ENCODE assay signal across 11 mouse cellular contexts in the genomic region with DNA sequence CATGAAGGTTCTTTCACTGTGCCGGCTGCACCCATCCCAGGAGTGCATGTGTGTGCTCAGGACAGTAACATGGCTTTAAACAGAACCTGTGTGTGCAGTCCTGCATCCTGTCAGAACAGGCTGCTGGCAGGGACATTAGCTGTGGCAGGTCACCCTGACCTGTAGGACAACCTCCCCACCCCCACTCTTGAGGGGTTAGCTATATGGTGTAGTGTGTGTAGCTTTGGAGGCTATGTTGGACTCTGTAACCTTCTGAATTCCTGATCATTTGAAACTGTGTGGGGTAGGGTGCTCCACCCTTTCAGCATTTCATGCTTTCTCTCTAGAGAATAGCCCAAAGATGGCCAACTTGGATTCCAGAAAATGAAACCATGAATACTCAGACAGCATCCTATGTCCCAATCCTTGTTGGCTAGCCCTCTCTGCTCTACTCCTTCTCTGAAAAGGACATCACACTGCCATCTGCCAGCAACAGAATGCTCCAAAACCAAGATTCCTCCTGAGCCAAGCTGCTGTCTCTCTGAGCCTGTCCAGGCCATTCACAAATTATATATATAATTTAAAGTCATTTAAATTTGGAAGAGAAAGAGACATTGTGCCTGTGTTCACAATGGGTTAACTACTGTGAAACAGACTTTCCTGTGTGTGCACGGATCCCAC. TPM values are rescaled to one million over a fixed set of nuclear protein-coding genes. Genes with fewer than 3 reads are reported as not detected.
DNase-seq lines count a peak whose midpoint lies in the region; ATAC-seq and TF ChIP-seq lines count a peak whose summit lies in the region.
"Had no signal": no experiment of that assay in that cellular context is flagged by ENCODE, and none has a peak within 500 bp of the region (broad histone marks: within the 10 kb centered on the region; RNA-seq: fewer than 3 reads in every experiment).

No protein-coding gene starts in this region.

- peak overlapping the region; percentile 58 for H3K27ac ChIP-seq in heart, embryonic 13.5 days (replicated peaks)
- no peak overlapping the region for H3K27ac ChIP-seq in liver, embryonic 16.5 days (ENCODE audit: low read length)
- H3K27ac ChIP-seq in liver, postnatal 0 days (ENCODE audit: low read depth): no peak overlapping the region
- peak overlapping the region; percentile 86 for H3K27ac ChIP-seq in cerebellum, adult 2 months (ENCODE audit: insufficient read depth, low read length)
- H3K27ac ChIP-seq in stomach, embryonic 16.5 days (ENCODE audit: low read length): peak overlapping the region; percentile 77
- H3K27ac ChIP-seq in midbrain, embryonic 16.5 days (ENCODE audit: low read length): no peak overlapping the region
- H3K27ac ChIP-seq: limb, embryonic 15.5 days had no signal

- peaks cover 40% of the 10 kb centered on the region for H3K4me1 ChIP-seq in heart, embryonic 13.5 days
- peaks cover 4% of the 10 kb centered on the region for H3K4me1 ChIP-seq in liver, embryonic 16.5 days (ENCODE audit: control insufficient read depth, low read depth, low read length)
- H3K4me1 ChIP-seq in liver, postnatal 0 days (ENCODE audit: insufficient read depth): peaks cover 12% of the 10 kb centered on the region
- H3K4me1 ChIP-seq in cerebellum, adult 2 months (ENCODE audit: control insufficient read depth, insufficient read depth, low read length): peaks cover 60% of the 10 kb centered on the region
- H3K4me1 ChIP-seq in stomach, embryonic 16.5 days (ENCODE audit: control insufficient read depth, insufficient read depth, low read length): peaks cover 37% of the 10 kb centered on the region
- H3K4me1 ChIP-seq in midbrain, embryonic 16.5 days (ENCODE audit: control insufficient read depth, insufficient read depth, low read length): no peaks in the 10 kb centered on the region

- no peaks in the 10 kb centered on the region for H3K36me3 ChIP-seq in heart, embryonic 13.5 days
- H3K36me3 ChIP-seq in liver, embryonic 16.5 days (ENCODE audit: control insufficient read depth, insufficient read depth): no peaks in the 10 kb centered on the region
- no peaks in the 10 kb centered on the region for H3K36me3 ChIP-seq in liver, postnatal 0 days (replicated peaks; ENCODE audit: insufficient read depth, low read length)
- no peaks in the 10 kb centered on the region for H3K36me3 ChIP-seq in stomach, embryonic 16.5 days (ENCODE audit: control insufficient read depth, insufficient read depth, low read length)
- no peaks in the 10 kb centered on the region for H3K36me3 ChIP-seq in midbrain, embryonic 16.5 days (ENCODE audit: control insufficient read depth, insufficient read depth, low read length)
- H3K36me3 ChIP-seq: hindbrain, embryonic 10.5 days; limb, embryonic 15.5 days had no signal

- H3K9me3 ChIP-seq in heart, embryonic 13.5 days: no peaks in the 10 kb centered on the region
- no peaks in the 10 kb centered on the region for H3K9me3 ChIP-seq in liver, embryonic 16.5 days (replicated peaks; ENCODE audit: control insufficient read depth, low read length)
- no peaks in the 10 kb centered on the region for H3K9me3 ChIP-seq in liver, postnatal 0 days (ENCODE audit: low read length)
- H3K9me3 ChIP-seq in stomach, embryonic 16.5 days (replicated peaks; ENCODE audit: control insufficient read depth, low read length): no peaks in the 10 kb centered on the region
- no peaks in the 10 kb centered on the region for H3K9me3 ChIP-seq in midbrain, embryonic 16.5 days (replicated peaks; ENCODE audit: control insufficient read depth, low read length, poor library complexity, severe bottlenecking)
- H3K9me3 ChIP-seq: hindbrain, embryonic 10.5 days; limb, embryonic 15.5 days had no signal

- no peak for ATAC-seq in heart, embryonic 13.5 days (ENCODE audit: extremely low read depth, insufficient number of reproducible peaks, low FRiP score, low TSS enrichment)
- ATAC-seq in liver, embryonic 16.5 days (ENCODE audit: low read depth): 0 out of 2 replicates have a peak, but pooled peaks have one; percentile 35
- no peak for ATAC-seq in liver, postnatal 0 days
- no peak for ATAC-seq in stomach, embryonic 16.5 days (ENCODE audit: insufficient read depth, low FRiP score)
- ATAC-seq in midbrain, embryonic 16.5 days: no peak
- ATAC-seq: CD4-positive, CD25-positive, alpha-beta regulatory T cell, adult 4 months had no signal

- no peak for TF ChIP-seq POLR2A in cerebellum, adult 2 months (IDR thresholded peaks at IDR 0.05; ENCODE audit: borderline replicate concordance, insufficient read depth, low read length)

- no peak for TF ChIP-seq CTCF in liver, postnatal 0 days (IDR thresholded peaks at IDR 0.05; ENCODE audit: low read depth)
- TF ChIP-seq CTCF in cerebellum, adult 2 months (IDR thresholded peaks at IDR 0.05; ENCODE audit: borderline replicate concordance, insufficient read depth, low read depth, low read length): no peak

- 60% methylated on average over 2 of the region's 2 CpGs for WGBS in heart, embryonic 13.5 days
- 54% methylated on average over 2 of the region's 2 CpGs for WGBS in liver, embryonic 16.5 days (ENCODE audit: insufficient replicate concordance)
- 69% methylated on average over 2 of the region's 2 CpGs for WGBS in liver, postnatal 0 days (ENCODE audit: insufficient replicate concordance)
- 39% methylated on average over 2 of the region's 2 CpGs for WGBS in cerebellum, adult 2 months
- 56% methylated on average over 2 of the region's 2 CpGs for WGBS in stomach, embryonic 16.5 days
- 76% methylated on average over 2 of the region's 2 CpGs for WGBS in midbrain, embryonic 16.5 days

- no peak overlapping the region for H3K4me3 ChIP-seq in heart, embryonic 13.5 days
- H3K4me3 ChIP-seq in liver, embryonic 16.5 days (ENCODE audit: low read depth, low read length): no peak overlapping the region
- H3K4me3 ChIP-seq in liver, postnatal 0 days (ENCODE audit: low read depth, low read length): no peak overlapping the region
- H3K4me3 ChIP-seq in cerebellum, adult 2 months (replicated peaks; ENCODE audit: insufficient read depth, low read depth, low read length): no peak overlapping the region
- H3K4me3 ChIP-seq in stomach, embryonic 16.5 days (replicated peaks; ENCODE audit: low read length): no peak overlapping the region
- H3K4me3 ChIP-seq in midbrain, embryonic 16.5 days (ENCODE audit: low read depth, low read length): no peak overlapping the region
- H3K4me3 ChIP-seq: hindbrain, embryonic 10.5 days; limb, embryonic 15.5 days had no signal

- no peak for DNase-seq in heart, adult 9 months (ENCODE audit: low spot score in 2 of 2)
- DNase-seq in liver, postnatal 0 days: no peak
- peak; percentile 67 to 86 for DNase-seq in cerebellum, adult 2 months

- no peak overlapping the region for H3K9ac ChIP-seq in heart, embryonic 13.5 days
- no peak overlapping the region for H3K9ac ChIP-seq in liver, embryonic 16.5 days (ENCODE audit: low read depth, low read length)
- no peak overlapping the region for H3K9ac ChIP-seq in liver, postnatal 0 days (replicated peaks)
- H3K9ac ChIP-seq in stomach, embryonic 16.5 days (ENCODE audit: low read length): peak overlapping the region; percentile 51; the same call in 1 of the 2 replicates
- H3K9ac ChIP-seq in midbrain, embryonic 16.5 days (ENCODE audit: low read depth, low read length): no peak overlapping the region
- H3K9ac ChIP-seq: limb, embryonic 15.5 days had no signal

- H3K4me2 ChIP-seq in heart, embryonic 13.5 days: no peak overlapping the region
- H3K4me2 ChIP-seq in liver, embryonic 16.5 days (ENCODE audit: low read depth, low read length): no peak overlapping the region
- H3K4me2 ChIP-seq in liver, postnatal 0 days (ENCODE audit: low read depth, low read length): no peak overlapping the region
- no peak overlapping the region for H3K4me2 ChIP-seq in stomach, embryonic 16.5 days (ENCODE audit: low read depth, low read length)
- no peak overlapping the region for H3K4me2 ChIP-seq in midbrain, embryonic 16.5 days (ENCODE audit: low read length)
- H3K4me2 ChIP-seq: limb, embryonic 15.5 days had no signal

- H3K27me3 ChIP-seq in heart, embryonic 13.5 days (replicated peaks): no peaks in the 10 kb centered on the region
- no peaks in the 10 kb centered on the region for H3K27me3 ChIP-seq in liver, embryonic 16.5 days (ENCODE audit: control insufficient read depth, insufficient read depth, low read depth, low read length)
- no peaks in the 10 kb centered on the region for H3K27me3 ChIP-seq in liver, postnatal 0 days (ENCODE audit: insufficient read depth, low read length)
- no peaks in the 10 kb centered on the region for H3K27me3 ChIP-seq in cerebellum, adult 2 months (ENCODE audit: control insufficient read depth, insufficient read depth, low read length)
- H3K27me3 ChIP-seq in stomach, embryonic 16.5 days (ENCODE audit: control insufficient read depth, insufficient read depth, low read length): no peaks in the 10 kb centered on the region
- no peaks in the 10 kb centered on the region for H3K27me3 ChIP-seq in midbrain, embryonic 16.5 days (ENCODE audit: control insufficient read depth, insufficient read depth, low read depth, low read length)
- H3K27me3 ChIP-seq: limb, embryonic 15.5 days; Patski had no signal

- TF ChIP-seq EP300 in liver, postnatal 0 days (IDR thresholded peaks at IDR 0.05; ENCODE audit: low read depth): no peak

RNA-seq across cellular contexts. Expression of gene Fam178b, which starts 47.0 kb away (rescaled TPM):
- polyA plus RNA-seq in heart, embryonic 13.5 days (2015; fragmentation: Nextera tagmentation; extraction: Ambion mirVana): 2.1 TPM in 2 replicates
- polyA plus RNA-seq in liver, embryonic 16.5 days (2015; fragmentation: Nextera tagmentation; extraction: Ambion mirVana): 0.14 and 0.37 TPM in 2 replicates
- 0.16 and 0.37 TPM in 2 replicates for polyA plus RNA-seq in liver, postnatal 0 days (2015; fragmentation: Nextera tagmentation; extraction: Ambion mirVana)
- 1.1 and 1.4 TPM in 2 replicates for polyA plus RNA-seq in cerebellum, adult 2 months (2012; rRNA removed)
- 0.50 and 0.94 TPM in 2 replicates for polyA plus RNA-seq in stomach, embryonic 16.5 days (2015; fragmentation: Nextera tagmentation; extraction: Ambion mirVana)
- polyA plus RNA-seq in midbrain, embryonic 16.5 days (2015; fragmentation: Nextera tagmentation; extraction: Ambion mirVana): 0.33 TPM in 1 of 2 replicates, not detected in the other
- polyA plus RNA-seq: CD4-positive, CD25-positive, alpha-beta regulatory T cell, adult 4 months; Patski had no signal

RNA-seq across cellular contexts. Expression of gene Cox5b, which starts 55.3 kb away (rescaled TPM):
- polyA plus RNA-seq in heart, embryonic 13.5 days (2015; fragmentation: Nextera tagmentation; extraction: Ambion mirVana): 1,082 and 1,332 TPM in 2 replicates
- 371 and 385 TPM in 2 replicates for polyA plus RNA-seq in liver, embryonic 16.5 days (2015; fragmentation: Nextera tagmentation; extraction: Ambion mirVana)
- polyA plus RNA-seq in liver, postnatal 0 days (2015; fragmentation: Nextera tagmentation; extraction: Ambion mirVana): 620 and 664 TPM in 2 replicates
- 812 and 891 TPM in 2 replicates for polyA plus RNA-seq in cerebellum, adult 2 months (2012; rRNA removed)
- 591 and 640 TPM in 2 replicates for polyA plus RNA-seq in stomach, embryonic 16.5 days (2015; fragmentation: Nextera tagmentation; extraction: Ambion mirVana)
- polyA plus RNA-seq in midbrain, embryonic 16.5 days (2015; fragmentation: Nextera tagmentation; extraction: Ambion mirVana): 577 and 626 TPM in 2 replicates

Comparison
In these comparisons a context has a peak if more than half of its experiments do, and no peak if none do; other contexts are left out.
1. H3K27ac ChIP-seq: peak in heart, embryonic 13.5 days (single experiment), cerebellum, adult 2 months (single experiment) and stomach, embryonic 16.5 days (single experiment); none in liver, embryonic 16.5 days (single experiment), liver, postnatal 0 days (single experiment) and midbrain, embryonic 16.5 days (single experiment).
2. DNase-seq: peak in cerebellum, adult 2 months (2 of 2); none in heart, adult 9 months (0 of 2) and liver, postnatal 0 days (single experiment).